Mouse (Mus musculus): ENCODE data around the gene Mllt1.
A peak's percentile ranks its signal among the peaks of the same experiment; 100 is the strongest.

Mllt1 gene

GRCm38 (mm10) chr17:56935363-56936131, at the start of gene Mllt1:
Mllt1 (minus strand) TSS chr17:56935415.
- peak; percentile 98 to 99 for DNase-seq

- DNase-seq, result no peak
Observed at GRCm38 (mm10) chr17:56984886-56985285, 49.7 kb upstream of the Mllt1 start.

- peak in 1 of 2 experiments; percentile 34 for DNase-seq
Observed at GRCm38 (mm10) chr17:56982013-56982412, 46.8 kb upstream of the Mllt1 start, which contains the start of gene Acer1. Acer1 (minus strand) TSS chr17:56982126.

DNA sequence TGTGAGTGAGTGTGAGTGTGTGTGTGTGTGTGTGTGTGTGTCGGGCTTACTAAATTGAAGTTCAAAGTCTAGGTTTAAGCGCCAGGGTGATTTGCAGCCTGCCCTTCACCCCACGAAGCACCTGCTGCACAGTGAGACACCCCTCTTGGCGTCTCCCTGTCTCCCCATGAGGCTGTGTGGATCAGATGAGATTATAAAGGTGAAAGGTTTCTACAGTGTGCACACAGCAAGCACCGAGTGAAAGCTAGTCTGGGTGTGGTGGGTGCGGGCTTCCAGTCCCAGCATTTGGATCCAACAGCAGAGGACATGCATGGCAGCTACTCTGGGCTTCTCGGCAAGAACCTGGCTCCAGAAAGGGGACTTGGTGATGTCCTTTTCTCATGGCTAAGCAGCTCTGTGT, 45.8 kb upstream of the Mllt1 start:
- peak in 1 of 2 experiments; percentile 22 for DNase-seq

DNA sequence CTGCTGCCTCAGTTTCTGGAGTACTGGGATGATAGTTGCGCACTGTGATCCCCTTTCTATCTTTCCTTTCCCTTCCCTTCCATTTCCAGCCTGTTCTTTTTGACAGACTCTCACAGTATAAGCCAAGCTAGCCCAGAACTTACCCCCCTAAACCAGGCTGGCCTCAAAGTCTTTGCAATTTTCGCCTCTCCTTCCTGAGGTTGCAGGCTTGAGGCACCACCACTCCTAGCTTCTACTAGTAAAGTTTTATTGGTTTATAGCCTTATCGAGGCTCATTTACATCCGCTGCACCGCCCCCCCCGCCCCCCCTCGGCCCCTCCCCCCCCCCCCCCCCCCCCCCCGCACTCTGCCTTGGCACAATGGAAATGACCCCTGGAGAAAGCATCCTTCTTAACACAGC, 44.3 kb upstream of the Mllt1 start:
- peak in 1 of 2 experiments; percentile 13 for DNase-seq

DNA sequence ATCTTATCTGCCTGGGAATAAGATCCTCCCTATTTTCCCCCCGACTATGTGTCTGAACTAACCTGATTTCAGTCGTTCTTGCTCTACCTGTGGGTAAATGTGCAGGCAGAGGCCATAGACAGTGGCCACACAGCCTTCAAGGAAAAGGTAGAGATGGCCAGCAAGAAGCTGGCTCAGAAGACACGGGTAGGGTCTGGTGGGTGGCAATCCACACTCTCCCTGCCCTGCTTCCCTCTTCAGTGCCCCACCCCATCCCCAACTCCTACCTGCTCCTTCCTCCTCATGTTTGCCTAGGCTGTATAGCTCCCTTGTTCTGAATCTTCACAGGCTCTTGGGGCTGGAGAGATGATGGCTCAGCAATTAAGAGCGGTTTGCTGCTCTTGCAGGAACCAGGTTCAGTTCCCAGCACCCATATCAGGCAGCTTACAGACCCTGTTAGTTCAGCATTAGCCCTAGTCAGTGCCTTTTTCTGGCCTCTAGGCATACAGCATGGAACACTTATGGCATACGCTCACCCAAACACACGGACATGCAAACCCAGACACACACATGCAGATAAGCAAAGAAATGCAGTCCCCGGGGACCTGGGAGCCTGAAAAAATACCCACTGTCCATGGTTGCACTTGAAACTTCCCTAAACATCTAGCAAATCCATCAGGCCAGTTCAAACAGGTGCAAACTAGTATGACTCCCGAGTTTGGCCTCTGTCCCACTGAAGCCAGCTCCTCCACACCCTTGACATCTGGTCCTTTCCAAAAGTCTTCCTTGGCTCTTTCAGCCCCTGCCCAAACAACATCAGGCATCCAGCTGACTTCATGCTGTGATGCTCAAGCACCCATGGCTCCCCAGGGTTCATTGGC, 41.5 kb upstream of the Mllt1 start:
- peak in 1 of 2 experiments; percentile 10 for DNase-seq

GRCm38 (mm10) chr17:56975391-56975790, 40.2 kb upstream of the Mllt1 start:
- peak in 1 of 2 experiments; percentile 14 for DNase-seq

DNA sequence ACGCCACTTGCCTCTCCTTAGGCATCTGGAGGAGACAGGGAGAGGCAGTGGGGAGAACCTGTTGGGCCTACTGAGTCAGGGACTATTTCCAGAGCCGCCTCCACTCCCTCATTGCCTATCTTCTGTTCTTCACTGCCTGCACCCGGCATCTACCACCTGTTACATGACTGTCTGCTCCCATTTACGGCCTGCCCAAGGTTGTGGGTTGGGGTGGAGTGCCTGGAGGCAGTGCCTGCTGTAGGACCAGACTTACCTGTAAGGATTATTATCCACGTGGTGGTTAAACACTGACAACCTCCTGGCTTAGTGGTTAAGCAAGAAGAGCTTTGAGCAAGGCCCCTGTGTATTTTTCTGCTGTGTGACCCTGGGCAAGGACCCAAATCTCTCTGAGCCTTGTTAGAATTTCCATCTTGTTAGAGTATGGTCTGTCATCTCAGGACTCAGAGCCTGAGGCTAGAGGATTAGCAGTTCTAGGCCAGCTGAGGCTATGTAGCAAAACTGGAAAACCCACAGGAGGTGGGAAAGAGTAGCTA, 39.6 kb upstream of the Mllt1 start:
- DNase-seq, result no peak

DNA sequence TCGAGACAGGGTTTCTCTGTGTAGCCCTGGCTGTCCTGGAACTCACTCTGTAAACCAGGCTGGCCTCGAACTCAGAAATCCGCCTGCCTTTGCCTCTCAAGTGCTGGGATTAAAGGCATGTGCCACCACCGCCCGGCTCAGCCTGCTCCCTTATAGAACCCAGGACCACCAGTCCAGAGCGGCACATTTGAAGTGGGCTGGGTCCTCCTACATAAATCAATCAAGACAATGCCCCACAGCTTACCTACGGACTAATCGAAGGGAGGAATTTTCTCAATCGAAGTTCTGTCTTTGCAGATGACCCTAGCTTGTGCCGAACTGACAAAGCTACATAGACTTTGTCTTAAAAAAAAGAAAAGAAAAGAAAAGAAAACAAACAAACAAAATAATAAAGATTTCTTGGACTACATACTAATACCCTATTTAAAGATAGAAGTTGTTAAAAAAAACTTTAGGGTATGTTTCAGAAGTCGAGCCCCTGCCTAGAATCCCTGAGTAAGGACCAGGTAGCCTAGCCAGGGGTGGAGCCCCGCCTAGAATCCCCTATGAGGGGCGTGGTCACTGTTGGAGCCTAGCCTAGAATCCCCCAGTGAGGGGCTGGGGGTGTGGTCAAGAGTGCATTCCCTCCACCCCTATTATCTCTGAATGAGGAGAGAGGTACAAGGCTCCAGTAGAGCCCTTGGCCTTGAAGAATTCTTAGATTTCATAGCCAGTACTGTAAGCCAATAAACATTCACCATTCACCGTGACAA, 38.9 kb upstream of the Mllt1 start:
- DNase-seq, result no peak

DNA sequence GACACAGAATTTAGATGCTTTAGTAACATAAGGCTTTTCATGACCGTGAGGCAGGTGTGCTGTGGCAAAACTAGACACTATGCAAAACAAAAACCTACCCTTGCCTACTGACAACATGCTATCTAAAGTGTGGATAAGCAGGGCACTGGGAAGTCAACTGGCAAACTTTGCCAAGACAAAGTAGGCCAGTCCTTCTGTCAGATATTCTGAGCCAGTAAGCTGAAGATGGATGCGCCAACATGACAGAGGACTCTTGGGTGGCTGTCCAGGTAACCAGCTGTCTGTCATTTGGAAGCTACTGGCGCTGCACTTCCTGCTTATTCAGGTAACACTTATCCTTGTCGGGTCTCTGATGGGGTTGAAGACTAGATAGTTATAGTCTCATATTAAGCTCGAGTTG, 34.9 kb upstream of the Mllt1 start:
- no peak for DNase-seq

DNA sequence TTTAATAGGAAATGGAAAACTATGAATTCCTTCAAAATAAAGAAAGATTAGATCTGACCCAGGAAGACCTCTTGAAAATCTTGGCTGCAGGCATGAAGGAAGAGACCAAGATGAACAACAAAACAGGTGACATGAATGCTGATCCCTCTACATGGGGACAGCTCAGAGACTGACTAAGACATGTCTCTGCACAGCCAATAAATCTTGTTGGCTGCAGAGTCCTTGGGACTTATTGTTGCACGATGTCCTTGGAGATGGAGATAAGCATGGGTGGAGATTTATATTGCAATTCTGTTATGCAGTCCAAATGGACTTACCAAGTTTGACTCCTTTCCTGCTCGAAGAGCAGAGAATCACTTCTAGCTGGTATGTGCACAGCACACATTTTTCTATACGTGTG, 34.1 kb upstream of the Mllt1 start:
- no peak for DNase-seq

DNA sequence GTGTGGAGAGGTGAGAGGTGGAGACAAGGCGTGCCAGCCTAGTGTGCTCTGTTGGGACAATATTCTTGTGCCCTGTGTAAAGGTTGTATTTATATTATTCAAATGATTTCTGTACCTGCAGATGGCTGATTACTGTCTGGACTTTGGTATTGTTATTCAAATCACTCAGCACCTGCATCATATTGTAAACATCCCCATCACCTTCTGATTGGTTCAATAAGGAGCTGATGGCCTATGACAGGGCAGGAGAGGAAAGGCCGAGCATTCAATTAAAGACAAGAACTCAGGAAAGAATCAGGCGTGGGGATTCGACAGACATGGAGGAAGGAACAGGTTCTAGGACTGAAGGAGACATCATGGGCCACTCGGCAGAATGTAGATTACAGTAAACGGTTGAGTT, 28.4 kb upstream of the Mllt1 start:
- no peak for DNase-seq

GRCm38 (mm10) chr17:56962642-56963405, 27.6 kb upstream of the Mllt1 start:
- DNase-seq, result no peak

DNA sequence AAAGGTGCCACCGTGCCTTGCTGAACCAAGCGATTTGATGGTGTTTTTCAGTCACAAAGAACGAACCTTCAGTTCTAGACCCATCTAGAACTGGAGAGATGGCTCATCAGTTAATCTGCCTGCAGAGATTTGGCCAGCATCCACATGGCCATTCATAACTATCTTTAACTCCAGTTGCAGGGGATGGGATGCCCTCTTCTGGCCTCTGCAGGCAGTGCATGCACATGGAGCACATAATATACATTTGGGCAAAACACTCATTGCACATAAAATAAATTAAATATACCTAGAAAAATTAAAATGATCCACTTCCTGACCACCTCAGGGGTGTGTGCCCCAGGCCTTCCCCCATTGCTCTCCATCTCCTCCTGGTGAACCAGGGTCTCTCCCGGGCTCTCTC, 26.7 kb upstream of the Mllt1 start:
- no peak for DNase-seq

DNA sequence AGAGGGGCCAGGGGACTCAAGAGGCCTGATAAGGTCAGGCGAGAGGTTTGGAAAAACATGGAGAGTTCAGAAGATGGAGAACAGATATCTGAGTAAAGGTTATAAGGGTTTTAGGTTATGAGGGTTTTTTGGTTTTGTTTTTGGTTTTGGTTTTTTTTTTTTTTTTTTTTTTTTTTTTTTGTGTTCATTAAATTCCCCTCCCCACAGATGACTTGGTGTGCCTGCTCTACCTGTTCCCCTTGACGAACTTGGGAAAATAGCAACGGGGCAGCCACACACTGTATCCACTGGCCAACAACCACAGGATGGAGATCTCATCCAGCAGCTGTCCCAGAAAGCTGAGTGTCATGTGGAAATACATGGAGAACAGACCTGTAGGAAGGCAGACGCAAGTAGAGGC, 23.5 kb upstream of the Mllt1 start:
- DNase-seq, result no peak

DNA sequence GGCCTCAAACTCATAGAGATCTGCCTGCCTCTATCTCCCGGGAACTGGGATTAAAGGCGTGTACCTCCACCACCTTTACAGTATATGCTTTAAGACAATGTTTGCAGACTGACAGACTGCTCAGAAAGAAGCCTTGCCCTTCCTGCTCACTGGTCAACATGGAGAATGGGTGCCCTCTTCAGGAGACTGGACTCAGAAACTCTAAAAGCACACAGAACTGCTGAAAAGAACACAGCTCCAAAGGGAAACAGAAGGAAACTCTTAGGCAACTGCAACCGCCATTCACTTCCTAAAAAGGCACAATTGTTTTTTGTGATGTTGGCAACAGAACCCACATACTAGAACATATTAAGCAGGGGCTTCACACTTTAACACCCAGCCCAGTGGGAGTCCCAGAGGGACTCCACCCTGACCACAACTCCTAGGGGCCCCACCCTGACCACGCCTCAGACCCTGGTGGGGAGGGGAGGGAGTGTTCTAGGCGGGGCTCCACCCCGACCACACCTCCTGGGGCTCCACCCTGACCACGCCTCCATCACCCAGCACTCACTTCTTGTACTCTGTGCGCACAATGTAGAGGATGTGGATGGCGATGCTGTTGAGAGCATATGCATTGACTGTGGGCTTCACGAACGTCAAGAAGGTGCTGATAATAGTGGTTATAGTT, 22.7 kb upstream of the Mllt1 start:
- DNase-seq, result no peak

DNA sequence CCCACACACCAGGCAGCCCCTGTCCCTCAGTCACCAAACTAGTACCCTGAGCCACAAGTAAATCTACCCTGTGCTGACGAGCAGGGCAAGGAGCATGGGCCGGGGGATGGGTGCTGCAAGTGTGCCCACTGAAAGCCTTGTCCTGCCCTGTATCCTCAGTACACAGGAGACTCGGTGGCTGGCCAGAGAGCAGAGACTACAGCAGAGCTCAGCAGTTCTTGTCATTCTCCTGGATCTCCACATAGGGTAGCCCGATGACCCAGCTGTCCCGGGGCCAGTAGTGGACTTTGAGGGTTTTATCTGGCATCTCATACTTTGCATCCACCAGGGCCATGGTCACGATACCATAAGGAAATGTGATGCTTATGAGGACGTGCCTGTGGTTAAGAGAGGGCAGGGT, 19.7 kb upstream of the Mllt1 start:
- no peak for DNase-seq

- no peak for DNase-seq
Observed at GRCm38 (mm10) chr17:56952639-56953038, 17.4 kb upstream of the Mllt1 start.

GRCm38 (mm10) chr17:56950915-56951314, 15.7 kb upstream of the Mllt1 start:
- peak; percentile 66 to 76 for DNase-seq

GRCm38 (mm10) chr17:56938751-56939150, 3.5 kb upstream of the Mllt1 start:
- DNase-seq, result no peak

DNA sequence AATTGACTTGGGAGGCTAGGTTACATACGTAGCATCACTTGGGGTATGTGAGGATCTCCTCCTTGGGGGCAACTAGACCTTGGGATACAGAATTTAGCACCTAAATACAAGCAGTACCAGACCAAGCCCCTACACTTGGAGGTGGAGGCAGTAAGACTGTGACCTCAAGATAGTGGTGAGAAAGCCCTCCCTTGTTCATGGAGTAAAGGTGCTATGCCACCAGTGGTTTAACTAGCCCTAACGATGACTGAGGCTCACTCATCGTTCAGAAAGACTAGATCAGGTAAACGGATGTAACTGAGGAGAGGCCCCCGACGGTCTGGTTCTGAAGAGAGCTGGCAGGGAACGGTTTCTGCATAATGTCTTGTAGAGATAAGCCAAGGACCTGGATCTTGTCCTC, 1.5 kb upstream of the Mllt1 start:
- no peak for DNase-seq
